Mouse (Mus musculus): Measurements from ENCODE around the gene Slc30a3.
A peak's percentile ranks its signal among the peaks of the same experiment; 100 is the strongest.
"Not testable (repeated sequence)": the region's sequence is repeated elsewhere in the genome, so short reads cannot be mapped to it uniquely, and the experiment has no call there.

The Slc30a3 gene

GRCm38 (mm10) chr5:31093151-31094041, 14.6 kb downstream of the Slc30a3 start:
- peak in 1 of 2 experiments; percentile 12 for DNase-seq (ENCODE audit: low read depth in 2 of 2, low spot score in 2 of 2)

- no peak for DNase-seq (ENCODE audit: low read depth in 2 of 2, low spot score in 2 of 2)
These were observed 15.6 kb downstream of the Slc30a3 start for GRCm38 (mm10) chr5:31092231-31092975.

GRCm38 (mm10) chr5:31087131-31087530, 20.9 kb downstream of the Slc30a3 start:
- DNase-seq (ENCODE audit: low read depth in 2 of 2, low spot score in 2 of 2) = no peak

GRCm38 (mm10) chr5:31086606-31087005, 21.4 kb downstream of the Slc30a3 start:
- DNase-seq (ENCODE audit: low read depth in 2 of 2, low spot score in 2 of 2) = no peak

- DNase-seq (ENCODE audit: low read depth in 2 of 2, low spot score in 2 of 2) = no peak
These were observed 24.1 kb downstream of the Slc30a3 start for GRCm38 (mm10) chr5:31083949-31084348.

- no peak for DNase-seq (ENCODE audit: low read depth in 2 of 2, low spot score in 2 of 2)
These were observed 25.0 kb downstream of the Slc30a3 start for GRCm38 (mm10) chr5:31082935-31083625.

- DNase-seq (ENCODE audit: low read depth in 2 of 2, low spot score in 2 of 2) = peak; percentile 40 to 65
These were observed 25.7 kb downstream of the Slc30a3 start for GRCm38 (mm10) chr5:31082355-31082754.

- DNase-seq (ENCODE audit: low read depth in 2 of 2, low spot score in 2 of 2) = peak; percentile 11 to 37
These were observed 26.7 kb downstream of the Slc30a3 start for GRCm38 (mm10) chr5:31081386-31081785.

- DNase-seq (ENCODE audit: low read depth in 2 of 2, low spot score in 2 of 2) = no peak
These were observed 27.3 kb downstream of the Slc30a3 start for GRCm38 (mm10) chr5:31080795-31081164.

GRCm38 (mm10) chr5:31080059-31080794, 27.8 kb downstream of the Slc30a3 start:
- no peak for DNase-seq (ENCODE audit: low read depth in 2 of 2, low spot score in 2 of 2)

GRCm38 (mm10) chr5:31076346-31076745, 31.7 kb downstream of the Slc30a3 start:
- DNase-seq (ENCODE audit: low read depth in 2 of 2, low spot score in 2 of 2) = no peak

GRCm38 (mm10) chr5:31073176-31073575, 34.9 kb downstream of the Slc30a3 start:
- DNase-seq (ENCODE audit: low read depth in 2 of 2, low spot score in 2 of 2) = no peak

GRCm38 (mm10) chr5:31071821-31072220, 36.2 kb downstream of the Slc30a3 start:
- DNase-seq (ENCODE audit: low read depth in 2 of 2, low spot score in 2 of 2) = no peak

GRCm38 (mm10) chr5:31071059-31071458, 37.0 kb downstream of the Slc30a3 start:
- DNase-seq (ENCODE audit: low read depth in 2 of 2, low spot score in 2 of 2) = no peak

- no peak for DNase-seq (ENCODE audit: low read depth in 2 of 2, low spot score in 2 of 2)
These were observed 38.2 kb downstream of the Slc30a3 start for GRCm38 (mm10) chr5:31069810-31070209.

GRCm38 (mm10) chr5:31055216-31056140, 52.6 kb downstream of the Slc30a3 start:
- no peak for DNase-seq (ENCODE audit: low read depth in 2 of 2, low spot score in 2 of 2)

GRCm38 (mm10) chr5:31054261-31055215, 53.5 kb downstream of the Slc30a3 start, which contains the start of gene Cad:
TSS of gene Cad (plus strand) at chr5:31054780.
- DNase-seq (ENCODE audit: low read depth in 2 of 2, low spot score in 2 of 2) = peak; percentile 85 to 90

- not testable (repeated sequence) for DNase-seq (ENCODE audit: low read depth in 2 of 2, low spot score in 2 of 2)
These were observed 54.3 kb downstream of the Slc30a3 start for GRCm38 (mm10) chr5:31053728-31054127.

GRCm38 (mm10) chr5:31050427-31050826, 57.6 kb downstream of the Slc30a3 start:
- DNase-seq (ENCODE audit: low read depth in 2 of 2, low spot score in 2 of 2) = no peak
